Mouse (Mus musculus) left cerebral cortex, adult 2 months (tissue): ENCODE measurements around the gene Snrnp25. TPM values are rescaled to one million over a fixed set of nuclear protein-coding genes. Genes with fewer than 3 reads are reported as not detected.

Experiments
- DNase-seq, 2 experiments: peaks; one replicate each; pipeline ENCODE4 v3.0.0; 2021 to 2022; ENCODE audit warnings: low spot score in 2 of 2, mixed read lengths in 1 of 2; ENCODE audit errors: extremely low spot score in 1 of 2
- H3K27ac ChIP-seq: fragments of 200-600 bp; 2 replicates; pipeline ENCODE4 v1.8.1; 2022
- H3K4me3 ChIP-seq: fragments of 200-600 bp; 2 replicates; pipeline ENCODE4 v1.8.1; 2022
- CTCF ChIP-seq: fragments of 200-600 bp; IDR thresholded peaks from 2 replicates; pipeline ENCODE4 v1.8.1; 2022; ENCODE audit warnings: antibody characterized with exemption, mild to moderate bottlenecking, moderate library complexity
- intact Hi-C: fragments of 180-260 bp; cut with DNase I; formaldehyde crosslinking; loops from one replicate; pipeline ENCODE4 v1.15.1; 2025
- long read RNA-seq, 2 experiments: library from polyadenylated mRNA; stranded (forward); transcript quantifications; one replicate each; pipeline ENCODE4 v2.0.0; 2021; ENCODE audit warnings: borderline mapping rate in 2 of 2
- total RNA-seq, 2 experiments: library from RNA; stranded (reverse); gene quantifications; 2 replicates each; pipeline ENCODE4 v1.2.3; 2021

Snrnp25 gene
- total RNA-seq = 10 to 100 TPM; 19.2 to 24.6 TPM
- long read RNA-seq, experiment 1, transcript Snrnp25-201 (5 exons, 821 nt) = major isoform, 13 of 14 reads
- long read RNA-seq, experiment 1, partial matches to known transcripts = 0 of 14 reads
- long read RNA-seq, experiment 1, other reads (novel, unspliced or antisense) = 1 of 14 reads
- long read RNA-seq, experiment 2, transcript Snrnp25-201 (5 exons, 821 nt) = major isoform, 8 of 9 reads
- long read RNA-seq, experiment 2, partial matches to known transcripts = 1 of 9 reads
- long read RNA-seq, experiment 2, other reads (novel, unspliced or antisense) = 0 of 9 reads

- Histone ChIP-seq H3K27ac (peak within 1 kb of the TSS; percentile 61), H3K4me3 (peak within 1 kb of the TSS; percentile 87)
- TF ChIP-seq CTCF = peak; percentile 33
- intact Hi-C loops = no loop called here
- peak; percentile 88 to 92 for DNase-seq
Observed at GRCm38 (mm10) chr11:32205058-32205873, at the start of gene Snrnp25. TSS of gene Snrnp25 (plus strand) at chr11:32205415.

GRCm38 (mm10) chr11:32156854-32157630 is 48.2 kb upstream of the Snrnp25 start:
- no peak overlapping the region for H3K4me3 ChIP-seq
- TF ChIP-seq CTCF = no peak
- H3K27ac ChIP-seq = no peak overlapping the region
- intact Hi-C loops = loop anchor here (5.0 kb wide), 1 partner anchor 95 kb away; no protein-coding TSS in a partner anchor
- DNase-seq = no peak

GRCm38 (mm10) chr11:32157791-32158594 is 47.2 kb upstream of the Snrnp25 start:
- intact Hi-C loops = loop anchor here (1.0 to 5.0 kb wide), 2 partner anchors 75 to 96 kb away; no protein-coding TSS in a partner anchor
- Histone ChIP-seq H3K27ac (peak overlapping the region; percentile 29), H3K4me3 (0 out of 2 replicates have a peak overlapping the region, but pooled peaks have one; percentile 4)
- DNase-seq = peak; percentile 58 to 65
- TF ChIP-seq CTCF = no peak

- Histone ChIP-seq H3K4me3 (no peak overlapping the region), H3K27ac (no peak overlapping the region)
- intact Hi-C loops = loop anchor here (5.0 kb wide), 1 partner anchor 97 kb away; no protein-coding TSS in a partner anchor
- DNase-seq = no peak
- no peak for TF ChIP-seq CTCF
Observed at GRCm38 (mm10) chr11:32159176-32159575, 46.0 kb upstream of the Snrnp25 start.

GRCm38 (mm10) chr11:32160341-32160740 is 44.9 kb upstream of the Snrnp25 start:
- DNase-seq = no peak
- Histone ChIP-seq H3K4me3 (no peak overlapping the region), H3K27ac (no peak overlapping the region)
- no peak for TF ChIP-seq CTCF
- intact Hi-C loops = loop anchor here (5.0 kb wide), 2 partner anchors 208 to 483 kb away; no protein-coding TSS in a partner anchor

GRCm38 (mm10) chr11:32161500-32161899 is 43.7 kb upstream of the Snrnp25 start:
- Histone ChIP-seq H3K27ac (peak overlapping the region; percentile 72), H3K4me3 (peak overlapping the region; percentile 41)
- peak in 1 of 2 experiments; percentile 43 for DNase-seq
- intact Hi-C loops = loop anchor here (5.0 kb wide), 2 partner anchors 209 to 484 kb away; no protein-coding TSS in a partner anchor
- TF ChIP-seq CTCF = peak; percentile 47

- Histone ChIP-seq H3K27ac (peak overlapping the region; percentile 72), H3K4me3 (peak overlapping the region; percentile 41)
- TF ChIP-seq CTCF = peak; percentile 99
- intact Hi-C loops = loop anchor here (1.0 to 5.0 kb wide), 3 partner anchors 162 to 485 kb away; partner anchors contain the start of gene Nsg2
- peak; percentile 89 to 94 for DNase-seq
Observed at GRCm38 (mm10) chr11:32161922-32162804, 43.1 kb upstream of the Snrnp25 start.

- no peak for TF ChIP-seq CTCF
- no peak overlapping the region for H3K27ac ChIP-seq
Observed at GRCm38 (mm10) chr11:32166683-32167082, 38.5 kb upstream of the Snrnp25 start.

GRCm38 (mm10) chr11:32178506-32178905 is 26.7 kb upstream of the Snrnp25 start:
- no peak for DNase-seq
- H3K27ac ChIP-seq = no peak overlapping the region
- H3K4me3 ChIP-seq = no peak overlapping the region
- intact Hi-C loops = no loop called here
- no peak for TF ChIP-seq CTCF

More at GRCm38 (mm10) chr11:32166683-32167082, 38.5 kb upstream of the Snrnp25 start:
- H3K4me3 ChIP-seq = no peak overlapping the region
- intact Hi-C loops = no loop called here
- DNase-seq = no peak

- DNase-seq = no peak
- no peak for TF ChIP-seq CTCF
- no peak overlapping the region for H3K27ac ChIP-seq
- intact Hi-C loops = loop anchor here (5.0 to 10.0 kb wide), 2 partner anchors 121 to 404 kb away; partner anchors contain the start of gene Hbq1a
- H3K4me3 ChIP-seq = no peak overlapping the region
Observed at GRCm38 (mm10) chr11:32181246-32181645, 24.0 kb upstream of the Snrnp25 start.
